Mouse (Mus musculus): ENCODE measurements around the gene Il18bp. TPM values are rescaled to one million over a fixed set of nuclear protein-coding genes. Genes with fewer than 3 reads are reported as not detected.
"Not testable (repeated sequence)": the region's sequence is repeated elsewhere in the genome, so short reads cannot be mapped to it uniquely, and the experiment has no call there.

The Il18bp gene
- total and polyA plus RNA-seq, 3 experiments = 1.0 to 1.8 TPM; not detected in 1

DNA sequence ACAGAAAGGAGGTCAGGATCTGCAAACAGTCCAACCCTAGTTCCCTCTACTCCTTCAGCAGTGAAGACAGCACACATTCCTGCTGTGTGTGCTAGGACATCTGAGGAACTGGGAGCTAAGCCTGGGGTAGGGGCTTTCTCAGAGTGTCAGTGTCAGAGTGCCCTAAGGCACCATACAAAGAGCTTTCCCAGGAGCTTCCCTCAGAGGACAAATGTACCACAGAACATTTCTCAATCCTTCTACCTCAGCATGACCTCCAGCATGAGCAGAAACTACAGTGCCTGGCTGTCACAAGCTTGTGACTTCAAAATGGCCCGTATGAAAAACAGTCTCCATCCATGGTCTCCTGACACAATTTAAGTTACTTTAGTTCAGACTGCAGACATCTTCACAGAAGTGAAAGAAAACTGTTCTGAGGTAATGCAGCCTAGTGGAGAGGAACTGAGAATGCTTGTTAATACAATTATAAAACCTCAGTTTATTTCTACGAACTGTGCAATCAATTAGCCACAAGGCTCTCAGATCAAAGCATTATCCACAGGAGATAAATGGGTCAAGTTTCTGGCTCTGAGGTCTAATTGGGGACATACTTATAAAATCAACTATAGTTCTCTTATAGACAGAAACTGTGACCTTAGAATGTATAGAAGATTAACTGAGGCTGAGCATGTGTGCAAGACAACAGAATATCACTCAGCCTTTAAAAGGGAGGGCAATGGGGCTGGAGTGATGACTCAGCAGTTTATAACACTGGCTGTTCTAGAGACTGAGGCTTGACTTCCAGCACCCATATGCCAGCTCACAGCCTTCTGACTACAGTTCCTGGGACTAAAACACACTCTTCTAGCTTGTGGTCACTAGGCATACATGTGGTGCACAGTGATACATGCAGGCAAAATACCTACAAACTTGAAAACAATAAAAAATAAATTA, 7.0 kb upstream of the Il18bp start:
- DNase-seq (ENCODE audit: low read depth, low spot score) = peak; percentile 55
- no peaks in the 10 kb centered on the region for H3K4me1 ChIP-seq (ENCODE audit: control insufficient read depth in 1 of 2, insufficient read depth in 2 of 2, low read length in 2 of 2)

DNA sequence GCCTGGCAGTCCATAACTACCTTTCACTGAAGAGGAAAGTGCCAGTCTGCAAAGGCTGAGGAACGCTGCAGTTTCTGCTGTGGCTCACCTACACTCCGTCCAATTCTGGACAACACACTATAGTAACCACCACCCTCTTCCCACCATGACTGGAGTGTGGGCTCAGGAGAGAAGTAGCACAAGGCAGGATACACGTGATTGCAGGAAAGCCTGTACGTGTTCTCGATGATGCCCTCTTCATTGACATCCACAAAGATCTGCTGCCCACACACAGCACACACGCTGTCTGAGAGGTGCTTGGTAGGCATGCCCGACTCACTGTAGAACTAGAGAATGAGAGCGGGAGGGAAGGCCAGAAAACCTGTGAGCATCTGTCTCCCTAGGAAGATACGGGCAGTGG, 5.3 kb upstream of the Il18bp start:
- TF ChIP-seq ZMIZ1 (IDR thresholded peaks at IDR 0.05; ENCODE audit: low read depth, low read length) (no peak), E2F4 (IDR thresholded peaks at IDR 0.05; ENCODE audit: borderline replicate concordance, low read depth, low read length) (no peak), CHD1 (IDR thresholded peaks at IDR 0.05; ENCODE audit: low read depth, low read length) (no peak), CTCF (IDR thresholded peaks at IDR 0.05 in 2 of 3, conservative IDR thresholded peaks at IDR 0.05 in 1 of 3; ENCODE audit: control insufficient read depth in 1 of 3, insufficient read depth in 1 of 3, low read depth in 2 of 3, low read length in 3 of 3, poor library complexity in 1 of 3, severe bottlenecking in 1 of 3) (no peak), ELF1 (IDR thresholded peaks at IDR 0.05; ENCODE audit: low read depth, low read length) (no peak), GABPA (IDR thresholded peaks at IDR 0.05; ENCODE audit: low read depth, low read length) (no peak), POLR2AphosphoS2 (IDR thresholded peaks at IDR 0.05; ENCODE audit: low read length) (no peak), RCOR1 (IDR thresholded peaks at IDR 0.05; ENCODE audit: low read depth, low read length) (no peak), NRF1 (IDR thresholded peaks at IDR 0.05; ENCODE audit: insufficient read depth, low read depth, low read length, poor library complexity, severe bottlenecking) (no peak), MXI1 (IDR thresholded peaks at IDR 0.05; ENCODE audit: low read depth, low read length) (no peak), ZNF384 (IDR thresholded peaks at IDR 0.05; ENCODE audit: low read depth, low read length) (no peak), MYB (IDR thresholded peaks at IDR 0.05; ENCODE audit: low read depth, low read length) (no peak), KAT2A (conservative IDR thresholded peaks at IDR 0.05; ENCODE audit: low read depth, low read length) (no peak), SIN3A (IDR thresholded peaks at IDR 0.05; ENCODE audit: low read length) (no peak), ZKSCAN1 (IDR thresholded peaks at IDR 0.05; ENCODE audit: low read depth, low read length) (no peak), MAZ (IDR thresholded peaks at IDR 0.05; ENCODE audit: low read depth, low read length) (no peak), HCFC1 (IDR thresholded peaks at IDR 0.05; ENCODE audit: low read depth, low read length) (no peak), ZC3H11A (IDR thresholded peaks at IDR 0.05; ENCODE audit: low read depth, low read length) (no peak), POLR2A (IDR thresholded peaks at IDR 0.05; ENCODE audit: control insufficient read depth in 1 of 2, insufficient read depth in 1 of 2, low read depth in 1 of 2, low read length in 2 of 2, poor library complexity in 1 of 2) (no peak), MAFK (IDR thresholded peaks at IDR 0.05; ENCODE audit: borderline replicate concordance, low read depth, low read length) (no peak)
- Histone ChIP-seq H3K4me1 (ENCODE audit: control insufficient read depth in 1 of 2, insufficient read depth in 2 of 2, low read length in 2 of 2) (no peaks in the 10 kb centered on the region), H3K9me3 (replicated peaks; ENCODE audit: insufficient read depth, low read length) (no peaks in the 10 kb centered on the region), H3K36me3 (ENCODE audit: control insufficient read depth in 1 of 2, insufficient read depth in 2 of 2, low read length in 2 of 2) (peaks cover 0 to 2% of the 10 kb centered on the region in 2 experiments; a peak in 2 of 4 replicates), H3K4me3 (ENCODE audit: control insufficient read depth in 1 of 2, insufficient read depth in 1 of 2, low read depth in 2 of 2, low read length in 2 of 2) (no peak overlapping the region), H3K27ac (ENCODE audit: control insufficient read depth, low read depth, low read length) (no peak overlapping the region), H3K79me2 (ENCODE audit: control insufficient read depth, insufficient read depth, low read length, poor library complexity) (no peaks in the 10 kb centered on the region), H3K27me3 (ENCODE audit: control insufficient read depth in 1 of 2, insufficient read depth in 2 of 2, low read length in 2 of 2) (no peaks in the 10 kb centered on the region), H3K9ac (ENCODE audit: control insufficient read depth, low read depth, low read length, poor library complexity, severe bottlenecking) (no peak overlapping the region)
- DNase-seq (ENCODE audit: low read depth, low spot score) = no peak

More for the DNA sequence above, 7.0 kb upstream of the Il18bp start:
- Histone ChIP-seq H3K27me3 (ENCODE audit: control insufficient read depth in 1 of 2, insufficient read depth in 2 of 2, low read length in 2 of 2) (no peaks in the 10 kb centered on the region), H3K36me3 (ENCODE audit: control insufficient read depth in 1 of 2, insufficient read depth in 2 of 2, low read length in 2 of 2) (no peaks in the 10 kb centered on the region; a peak in 2 of 4 replicates), H3K9ac (ENCODE audit: control insufficient read depth, low read depth, low read length, poor library complexity, severe bottlenecking) (no peak overlapping the region), H3K79me2 (ENCODE audit: control insufficient read depth, insufficient read depth, low read length, poor library complexity) (no peaks in the 10 kb centered on the region), H3K9me3 (replicated peaks; ENCODE audit: insufficient read depth, low read length) (no peaks in the 10 kb centered on the region), H3K4me3 (ENCODE audit: control insufficient read depth in 1 of 2, insufficient read depth in 1 of 2, low read depth in 2 of 2, low read length in 2 of 2) (no peak overlapping the region), H3K27ac (ENCODE audit: control insufficient read depth, low read depth, low read length) (no peak overlapping the region)
- TF ChIP-seq MXI1 (IDR thresholded peaks at IDR 0.05; ENCODE audit: low read depth, low read length) (no peak), MAFK (IDR thresholded peaks at IDR 0.05; ENCODE audit: borderline replicate concordance, low read depth, low read length) (peak; percentile 98), ZNF384 (IDR thresholded peaks at IDR 0.05; ENCODE audit: low read depth, low read length) (no peak), BHLHE40 (IDR thresholded peaks at IDR 0.05; ENCODE audit: borderline replicate concordance, low read depth, low read length) (no peak), MEF2A (IDR thresholded peaks at IDR 0.05; ENCODE audit: extremely low read depth, insufficient replicate concordance, low read depth, low read length, poor library complexity, severe bottlenecking) (no peak), KAT2A (conservative IDR thresholded peaks at IDR 0.05; ENCODE audit: low read depth, low read length) (no peak), TAL1 (IDR thresholded peaks at IDR 0.05; ENCODE audit: low read length) (no peak), GABPA (IDR thresholded peaks at IDR 0.05; ENCODE audit: low read depth, low read length) (peak; percentile 12; the same call in 1 of the 2 replicates), TCF12 (IDR thresholded peaks at IDR 0.05; ENCODE audit: low read depth, low read length) (no peak), POLR2A (IDR thresholded peaks at IDR 0.05; ENCODE audit: control insufficient read depth in 1 of 2, insufficient read depth in 1 of 2, low read depth in 1 of 2, low read length in 2 of 2, poor library complexity in 1 of 2) (no peak)

DNA sequence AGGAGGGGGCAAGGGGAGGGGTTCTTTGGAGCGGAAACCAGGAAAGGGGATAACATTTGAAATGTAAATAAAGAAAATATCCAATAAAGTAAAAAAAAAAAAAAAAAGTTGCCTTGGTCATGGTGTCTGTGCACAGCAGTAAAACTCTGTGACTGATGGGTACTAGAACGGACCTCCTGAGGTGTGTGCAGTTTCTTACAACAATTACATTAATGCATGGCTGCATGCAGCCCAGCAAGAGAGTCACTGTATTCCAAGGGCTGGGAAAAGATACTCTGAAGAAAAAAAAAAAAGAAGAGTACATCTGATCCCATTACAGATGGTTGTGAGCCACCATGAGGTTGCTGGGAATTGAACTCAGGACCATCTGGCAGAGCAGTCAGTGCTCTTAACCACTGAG, 2.4 kb upstream of the Il18bp start:
- H3K9ac ChIP-seq (ENCODE audit: control insufficient read depth, low read depth, low read length, poor library complexity, severe bottlenecking); H3K4me3 ChIP-seq (ENCODE audit: control insufficient read depth in 1 of 2, insufficient read depth in 1 of 2, low read depth in 2 of 2, low read length in 2 of 2); DNase-seq (ENCODE audit: low read depth, low spot score); H3K4me1 ChIP-seq (ENCODE audit: control insufficient read depth in 1 of 2, insufficient read depth in 2 of 2, low read length in 2 of 2); H3K9me3 ChIP-seq (replicated peaks; ENCODE audit: insufficient read depth, low read length); H3K79me2 ChIP-seq (ENCODE audit: control insufficient read depth, insufficient read depth, low read length, poor library complexity); H3K27me3 ChIP-seq (ENCODE audit: control insufficient read depth in 1 of 2, insufficient read depth in 2 of 2, low read length in 2 of 2); H3K36me3 ChIP-seq (ENCODE audit: control insufficient read depth in 1 of 2, insufficient read depth in 2 of 2, low read length in 2 of 2); H3K27ac ChIP-seq (ENCODE audit: control insufficient read depth, low read depth, low read length): not testable (repeated sequence)
